Mouse (Mus musculus): ENCODE results near the gene Havcr2. TPM values are rescaled to one million over a fixed set of nuclear protein-coding genes. Genes with fewer than 3 reads are reported as not detected.

Gene Havcr2
- polyA plus RNA-seq, 1 experiment: 0.12 TPM

DNA sequence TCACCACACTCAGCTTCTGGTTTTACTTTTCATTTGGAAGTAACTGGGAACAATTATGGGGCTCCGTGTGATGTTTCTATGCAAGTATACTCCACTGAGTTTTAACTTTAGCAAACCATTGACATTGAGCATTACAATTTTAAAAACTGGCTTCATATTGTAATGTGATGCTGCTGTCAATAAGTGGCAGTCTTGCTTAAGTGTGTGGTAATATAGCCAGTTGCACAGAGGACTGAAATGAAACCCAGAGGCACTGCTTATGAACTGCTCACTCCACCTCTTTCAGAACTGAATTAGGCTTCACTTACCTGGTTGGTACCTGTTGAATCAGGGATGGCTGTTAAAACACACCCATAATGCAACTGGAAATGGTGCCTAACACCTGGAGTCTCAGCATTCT, 11.6 kb upstream of the Havcr2 start:
- H3K27ac ChIP-seq (ENCODE audit: control insufficient read depth, insufficient read depth, low read depth, low read length): no peak overlapping the region
- H3K27me3 ChIP-seq (ENCODE audit: control insufficient read depth, insufficient read depth, low read length): no peaks in the 10 kb centered on the region
- no peak for TF ChIP-seq POLR2A (IDR thresholded peaks at IDR 0.05; ENCODE audit: control insufficient read depth, low read depth, low read length)
- no peak for TF ChIP-seq CTCF (IDR thresholded peaks at IDR 0.05; ENCODE audit: control insufficient read depth, insufficient read depth, insufficient replicate concordance, low read depth, low read length)
- H3K4me1 ChIP-seq (ENCODE audit: control insufficient read depth, insufficient read depth, low read length): 0 out of 2 replicates have a peak, but pooled peaks cover under 1% of the 10 kb centered on the region
- H3K4me3 ChIP-seq (ENCODE audit: control insufficient read depth, low read depth, low read length): no peak overlapping the region
- H3K36me3 ChIP-seq (ENCODE audit: control insufficient read depth, insufficient read depth, low read length): peaks cover 4% of the 10 kb centered on the region

DNA sequence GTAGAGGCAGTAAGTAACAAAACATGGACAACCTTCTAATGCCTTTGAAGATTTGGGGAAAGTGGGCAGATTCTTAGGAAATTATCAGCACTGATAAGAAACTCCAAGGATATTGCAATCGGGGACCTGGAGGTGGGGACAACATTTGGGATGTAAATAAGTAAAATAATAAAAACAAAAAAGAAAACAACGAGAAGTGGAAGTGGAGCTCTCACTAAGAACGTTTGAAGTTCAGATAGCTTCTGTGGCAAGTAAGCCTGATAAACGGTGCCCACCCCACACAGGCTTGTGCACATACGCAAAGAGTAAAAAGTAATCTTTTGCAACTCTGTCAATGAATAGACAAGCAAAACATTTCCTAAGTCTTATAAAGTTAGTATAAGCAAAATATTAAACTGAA, 10.8 kb upstream of the Havcr2 start:
- H3K27me3 ChIP-seq (ENCODE audit: control insufficient read depth, insufficient read depth, low read length): no peaks in the 10 kb centered on the region
- TF ChIP-seq POLR2A (IDR thresholded peaks at IDR 0.05; ENCODE audit: control insufficient read depth, low read depth, low read length): no peak
- TF ChIP-seq CTCF (IDR thresholded peaks at IDR 0.05; ENCODE audit: control insufficient read depth, insufficient read depth, insufficient replicate concordance, low read depth, low read length): no peak
- H3K4me3 ChIP-seq (ENCODE audit: control insufficient read depth, low read depth, low read length): no peak overlapping the region
- no peaks in the 10 kb centered on the region for H3K4me1 ChIP-seq (ENCODE audit: control insufficient read depth, insufficient read depth, low read length)
- no peak overlapping the region for H3K27ac ChIP-seq (ENCODE audit: control insufficient read depth, insufficient read depth, low read depth, low read length)
- H3K36me3 ChIP-seq (ENCODE audit: control insufficient read depth, insufficient read depth, low read length): peaks cover 4% of the 10 kb centered on the region

DNA sequence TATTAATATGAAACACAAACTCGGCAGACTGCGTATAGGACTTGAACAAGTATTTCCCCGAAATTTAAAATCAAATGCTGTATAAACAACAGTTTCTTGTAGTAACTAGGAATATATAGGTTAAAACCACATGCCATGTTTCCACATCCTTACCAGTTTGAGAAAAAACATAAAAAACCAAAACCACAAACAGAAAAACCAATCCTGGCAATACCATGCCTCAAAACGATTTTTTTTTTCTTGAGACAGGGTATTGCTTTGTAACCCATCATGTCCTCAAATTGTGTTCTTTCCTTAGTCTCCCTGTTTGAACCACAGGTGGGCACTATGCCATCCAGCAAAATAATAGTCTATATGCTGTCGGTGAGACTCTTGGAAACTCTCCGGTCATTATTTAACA, 8.6 kb upstream of the Havcr2 start:
- Histone ChIP-seq H3K4me1 (ENCODE audit: control insufficient read depth, insufficient read depth, low read length) (no peaks in the 10 kb centered on the region; the same call in 1 of the 2 replicates), H3K36me3 (ENCODE audit: control insufficient read depth, insufficient read depth, low read length) (no peaks in the 10 kb centered on the region), H3K27ac (ENCODE audit: control insufficient read depth, insufficient read depth, low read depth, low read length) (no peak overlapping the region), H3K4me3 (ENCODE audit: control insufficient read depth, low read depth, low read length) (no peak overlapping the region), H3K27me3 (ENCODE audit: control insufficient read depth, insufficient read depth, low read length) (no peaks in the 10 kb centered on the region)
- TF ChIP-seq CTCF (IDR thresholded peaks at IDR 0.05; ENCODE audit: control insufficient read depth, insufficient read depth, insufficient replicate concordance, low read depth, low read length) (no peak), POLR2A (IDR thresholded peaks at IDR 0.05; ENCODE audit: control insufficient read depth, low read depth, low read length) (no peak)

DNA sequence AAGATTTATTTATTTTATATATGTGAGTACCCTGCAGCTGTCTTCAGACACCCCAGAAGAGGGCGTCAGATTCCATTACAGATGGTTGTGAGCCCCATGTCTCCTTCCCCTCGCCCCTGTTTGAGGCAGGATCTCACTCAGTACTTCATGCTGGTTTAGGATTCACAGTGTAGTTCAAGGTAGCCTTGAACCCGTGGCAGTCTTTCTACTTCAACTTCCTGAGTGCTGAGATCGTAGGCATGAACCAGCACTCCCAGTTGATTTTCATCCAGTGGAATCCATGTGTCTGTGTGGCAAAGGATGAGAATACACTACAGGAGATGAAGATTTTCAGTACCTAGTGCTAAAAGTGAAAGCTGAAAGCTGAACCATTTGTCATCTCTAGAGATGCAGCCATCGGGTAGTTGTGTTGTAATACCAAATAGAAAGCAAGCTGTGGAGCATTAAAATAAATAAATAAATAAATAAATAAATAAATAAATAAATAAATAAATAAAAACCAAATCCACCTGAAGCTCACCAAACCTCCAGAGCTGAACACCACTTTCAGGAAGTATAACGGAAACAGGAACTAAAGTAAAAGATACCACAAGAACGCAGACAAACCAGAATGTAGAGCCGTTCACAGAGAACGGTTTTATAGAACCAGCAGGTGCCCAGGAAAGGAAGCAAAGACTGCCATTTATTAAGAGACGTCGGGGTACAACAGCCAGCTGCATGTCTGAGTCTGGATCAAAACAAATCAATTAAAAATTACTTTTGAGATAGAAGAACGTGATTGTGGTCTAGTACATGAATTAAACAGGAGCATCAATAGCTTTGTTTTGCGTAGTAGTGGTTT, 6.9 kb upstream of the Havcr2 start:
- no peak overlapping the region for H3K27ac ChIP-seq (ENCODE audit: control insufficient read depth, insufficient read depth, low read depth, low read length)
- H3K4me3 ChIP-seq (ENCODE audit: control insufficient read depth, low read depth, low read length): no peak overlapping the region

DNA sequence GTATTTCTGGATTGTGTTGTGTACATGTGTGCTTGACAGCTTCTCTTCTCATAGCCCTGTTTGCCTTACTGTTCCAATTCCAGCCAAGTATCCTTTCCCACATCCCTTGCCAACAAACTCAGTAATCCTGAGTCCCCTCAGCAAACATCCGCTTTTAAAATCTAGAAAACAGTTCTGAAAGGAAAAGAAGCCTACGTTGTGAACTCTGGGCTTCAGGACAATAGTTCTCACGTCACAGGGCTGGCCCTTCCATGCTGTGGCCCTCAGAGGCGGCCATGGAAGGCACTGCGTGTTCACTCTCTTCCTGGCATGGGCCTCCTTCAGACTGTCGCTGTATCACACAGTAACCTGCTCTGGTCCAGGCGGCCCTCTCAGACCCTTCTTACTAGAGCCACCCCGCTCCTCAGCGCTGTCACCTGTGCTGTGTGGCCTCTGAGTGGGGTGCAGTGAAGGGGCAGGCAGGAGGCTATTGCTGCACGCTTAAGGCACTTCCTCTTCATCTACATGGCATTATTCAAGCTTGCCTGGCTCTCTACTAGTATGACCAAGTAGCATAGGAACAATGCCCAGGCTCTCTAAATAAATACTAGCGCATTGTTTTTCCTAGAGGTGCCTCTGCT, 5.2 kb upstream of the Havcr2 start:
- no peaks in the 10 kb centered on the region; the same call in none of the 2 replicates for H3K4me1 ChIP-seq (ENCODE audit: control insufficient read depth, insufficient read depth, low read length)
- H3K27ac ChIP-seq (ENCODE audit: control insufficient read depth, insufficient read depth, low read depth, low read length): no peak overlapping the region
- no peak overlapping the region for H3K4me3 ChIP-seq (ENCODE audit: control insufficient read depth, low read depth, low read length)
- TF ChIP-seq POLR2A (IDR thresholded peaks at IDR 0.05; ENCODE audit: control insufficient read depth, low read depth, low read length): no peak
- TF ChIP-seq CTCF (IDR thresholded peaks at IDR 0.05; ENCODE audit: control insufficient read depth, insufficient read depth, insufficient replicate concordance, low read depth, low read length): no peak
- H3K36me3 ChIP-seq (ENCODE audit: control insufficient read depth, insufficient read depth, low read length): no peaks in the 10 kb centered on the region
- no peaks in the 10 kb centered on the region for H3K27me3 ChIP-seq (ENCODE audit: control insufficient read depth, insufficient read depth, low read length)

More for the DNA sequence above, 6.9 kb upstream of the Havcr2 start:
- Histone ChIP-seq H3K36me3 (ENCODE audit: control insufficient read depth, insufficient read depth, low read length) (no peaks in the 10 kb centered on the region), H3K4me1 (ENCODE audit: control insufficient read depth, insufficient read depth, low read length) (no peaks in the 10 kb centered on the region; the same call in none of the 2 replicates), H3K27me3 (ENCODE audit: control insufficient read depth, insufficient read depth, low read length) (no peaks in the 10 kb centered on the region)
- TF ChIP-seq POLR2A (IDR thresholded peaks at IDR 0.05; ENCODE audit: control insufficient read depth, low read depth, low read length) (no peak), CTCF (IDR thresholded peaks at IDR 0.05; ENCODE audit: control insufficient read depth, insufficient read depth, insufficient replicate concordance, low read depth, low read length) (no peak)

DNA sequence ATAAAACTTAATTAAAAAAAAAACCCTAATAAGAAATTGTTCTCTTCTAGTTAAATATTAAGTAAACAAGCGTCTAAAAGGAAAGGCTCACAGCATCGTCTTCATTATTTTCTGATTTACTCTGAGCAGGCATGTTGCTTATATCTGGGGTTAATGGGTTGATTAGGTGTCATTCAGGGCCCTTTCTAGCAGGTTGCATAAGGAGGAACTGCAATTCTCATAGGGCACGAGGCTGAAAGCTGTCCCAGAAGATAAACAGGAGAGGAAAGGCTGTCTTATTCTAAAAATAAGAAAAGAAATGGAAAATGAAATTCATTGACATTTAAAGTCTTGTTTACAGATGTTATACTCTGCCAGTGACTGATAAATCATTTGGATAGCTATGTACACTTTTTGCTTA, 5.2 kb downstream of the Havcr2 start:
- Histone ChIP-seq H3K27ac (ENCODE audit: control insufficient read depth, insufficient read depth, low read depth, low read length) (no peak overlapping the region), H3K4me3 (ENCODE audit: control insufficient read depth, low read depth, low read length) (no peak overlapping the region), H3K27me3 (ENCODE audit: control insufficient read depth, insufficient read depth, low read length) (no peaks in the 10 kb centered on the region), H3K4me1 (ENCODE audit: control insufficient read depth, insufficient read depth, low read length) (no peaks in the 10 kb centered on the region), H3K36me3 (ENCODE audit: control insufficient read depth, insufficient read depth, low read length) (no peaks in the 10 kb centered on the region)
- TF ChIP-seq CTCF (IDR thresholded peaks at IDR 0.05; ENCODE audit: control insufficient read depth, insufficient read depth, insufficient replicate concordance, low read depth, low read length) (no peak), POLR2A (IDR thresholded peaks at IDR 0.05; ENCODE audit: control insufficient read depth, low read depth, low read length) (no peak)

DNA sequence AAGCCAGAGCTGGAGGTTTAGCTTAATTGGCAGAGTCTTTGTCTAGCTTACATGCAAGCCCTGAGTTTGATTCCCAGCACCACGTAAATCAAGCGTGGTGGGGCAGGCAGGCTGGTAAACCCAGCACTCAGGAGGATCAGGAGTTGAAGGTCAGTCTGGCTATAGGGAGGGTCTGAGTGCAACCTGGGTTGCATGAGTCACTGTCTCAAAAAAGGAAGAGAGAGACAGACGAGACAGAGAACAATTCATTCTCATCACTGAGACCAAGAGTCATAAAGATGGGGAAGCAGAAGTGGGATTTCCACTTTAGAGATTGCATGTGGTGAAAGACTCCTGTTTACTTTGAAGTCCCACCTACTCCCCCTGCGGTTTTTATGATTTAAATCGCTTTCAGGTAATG, 6.6 kb downstream of the Havcr2 start:
- Histone ChIP-seq H3K4me3 (ENCODE audit: control insufficient read depth, low read depth, low read length) (no peak overlapping the region), H3K27me3 (ENCODE audit: control insufficient read depth, insufficient read depth, low read length) (no peaks in the 10 kb centered on the region), H3K27ac (ENCODE audit: control insufficient read depth, insufficient read depth, low read depth, low read length) (no peak overlapping the region), H3K4me1 (ENCODE audit: control insufficient read depth, insufficient read depth, low read length) (no peaks in the 10 kb centered on the region), H3K36me3 (ENCODE audit: control insufficient read depth, insufficient read depth, low read length) (no peaks in the 10 kb centered on the region)
- TF ChIP-seq CTCF (IDR thresholded peaks at IDR 0.05; ENCODE audit: control insufficient read depth, insufficient read depth, insufficient replicate concordance, low read depth, low read length): no peak
- TF ChIP-seq POLR2A (IDR thresholded peaks at IDR 0.05; ENCODE audit: control insufficient read depth, low read depth, low read length): no peak

Data from testis, adult 2 months (tissue).